Mouse (Mus musculus) embryonic stem cell, embryonic (primary cell): ENCODE data around the gene Trit1.

Source experiments
- CTCF ChIA-PET, 4 experiments: fragments of 300-600 bp in 2 of 4; fragments of 350-600 bp in 2 of 4; sonication (Branson Sonifier 250); formaldehyde crosslinking; loops; one replicate each; lab custom pipeline; 2022; ENCODE audit warnings: inconsistent platforms in 2 of 4; lab: Charles Lee
- POLR2A ChIA-PET, 4 experiments: fragments of 300-600 bp in 2 of 4; fragments of 350-600 bp in 2 of 4; sonication (Branson Sonifier 250); formaldehyde crosslinking; loops; one replicate each; lab custom pipeline; 2022; ENCODE audit warnings: antibody characterized with exemption in 4 of 4, inconsistent platforms in 1 of 4; lab: Charles Lee

The Trit1 gene

GRCm38 (mm10) chr4:123016451-123016957, at the start of gene Trit1:
Gene Trit1, plus strand, starts transcription at chr4:123016597.
- POLR2A ChIA-PET: interaction anchor here (0.5 to 7.8 kb wide), 33 partner anchors 9 to 269 kb away, joined by 3 to 190 read pairs (median 4); partner anchors contain the start of genes Mycl (in 3 of the 4), Cap1 (in 2 of the 4) and Ppie (in 2 of the 4)
- CTCF ChIA-PET: interaction anchor here (0.7 to 1.3 kb wide), 11 partner anchors 8 to 55 kb away, joined by 3 to 8 read pairs (median 4); partner anchors contain the start of gene Mycl (in 3 of the 4)

DNA sequence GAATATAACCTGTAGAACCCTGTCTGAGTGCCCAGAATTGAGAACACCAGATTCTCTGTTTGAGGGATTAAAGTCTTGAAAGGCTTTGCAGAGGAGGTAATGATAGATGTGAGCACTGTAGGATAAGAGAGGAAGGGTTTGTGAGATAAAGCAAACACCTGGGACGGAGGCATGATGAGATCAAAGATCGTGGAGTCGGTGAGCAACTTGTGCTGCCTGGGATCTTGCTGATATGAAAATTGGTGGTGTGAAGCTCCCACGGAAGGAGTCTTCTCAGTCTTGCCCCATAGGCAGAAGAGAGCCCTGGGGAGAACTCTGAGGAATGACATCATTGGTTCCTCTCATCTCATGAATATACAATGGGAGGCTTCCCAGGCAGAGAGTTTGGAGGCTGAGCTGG, 48.3 kb upstream of the Trit1 start:
- CTCF ChIA-PET: no interaction called here
- POLR2A ChIA-PET: interaction anchor here in 1 of 4 experiments (2.3 kb wide), 1 partner anchor 12 kb away, joined by 12 read pairs; no protein-coding TSS in a partner anchor

DNA sequence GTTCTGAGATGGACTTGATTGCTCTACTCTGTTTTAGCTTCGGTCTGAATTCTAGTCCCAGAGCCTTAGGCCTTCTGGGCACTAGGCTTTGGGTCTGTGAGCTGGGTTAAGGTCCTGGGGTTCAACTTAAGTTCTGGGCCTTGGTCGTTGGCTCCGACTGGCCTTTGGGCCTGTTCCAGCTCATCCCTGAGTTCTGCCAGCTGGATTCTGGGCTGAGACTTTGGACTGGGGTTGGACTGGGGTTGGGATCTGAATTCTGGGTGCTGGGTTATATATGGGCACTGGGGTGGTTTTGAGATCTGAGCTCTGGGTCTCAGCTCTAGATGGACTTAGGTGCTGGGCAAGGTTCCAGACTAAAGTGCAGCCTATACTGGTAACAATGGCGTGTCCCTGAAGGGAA, 45.2 kb upstream of the Trit1 start:
- ChIA-PET CTCF (interaction anchor here in 3 of 4 experiments (0.6 to 1.7 kb wide), 5 partner anchors 14 to 69 kb away, joined by 3 to 8 read pairs (median 3); no protein-coding TSS in a partner anchor), POLR2A (interaction anchor here in 3 of 4 experiments (0.6 to 2.5 kb wide), 7 partner anchors 9 to 169 kb away, joined by 3 to 13 read pairs (median 4); partner anchors contain the start of gene Ppie (in 1 of the 3))

- CTCF ChIA-PET: interaction anchor here in 3 of 4 experiments (0.7 to 1.7 kb wide), 4 partner anchors 10 to 58 kb away, joined by 3 to 6 read pairs (median 4); no protein-coding TSS in a partner anchor
- POLR2A ChIA-PET: interaction anchor here in 3 of 4 experiments (0.6 to 2.5 kb wide), 5 partner anchors 9 to 15 kb away, joined by 3 to 13 read pairs (median 5); no protein-coding TSS in a partner anchor
Observed at GRCm38 (mm10) chr4:122971646-122972045, 44.8 kb upstream of the Trit1 start.

DNA sequence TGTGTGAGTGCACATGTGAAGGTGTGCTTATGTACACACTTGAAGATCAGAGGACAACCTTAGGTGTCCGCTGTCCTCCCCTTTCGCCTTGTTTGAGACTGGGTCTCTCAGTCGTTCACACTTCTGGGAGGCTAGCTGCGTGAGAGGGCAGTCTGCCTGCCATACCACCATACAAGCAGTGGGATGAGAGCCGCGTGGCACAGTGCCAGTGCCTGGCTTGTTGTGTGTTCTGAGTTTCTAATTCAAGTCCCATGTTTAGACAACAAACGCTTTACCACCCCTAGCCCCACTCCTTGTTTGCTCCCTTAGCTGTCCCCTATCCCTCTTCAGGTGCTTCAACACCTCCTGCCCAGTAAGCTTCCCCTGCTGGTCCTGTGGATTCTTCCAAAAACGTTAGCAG, 44.3 kb upstream of the Trit1 start:
- CTCF ChIA-PET: interaction anchor here in 2 of 4 experiments (0.7 to 1.7 kb wide), 3 partner anchors 10 to 58 kb away, joined by 3 to 6 read pairs (median 4); no protein-coding TSS in a partner anchor
- POLR2A ChIA-PET: interaction anchor here in 1 of 4 experiments (1.9 to 2.5 kb wide), 2 partner anchors 9 to 10 kb away, joined by 13 read pairs; no protein-coding TSS in a partner anchor

- CTCF ChIA-PET: interaction anchor here in 2 of 4 experiments (0.6 to 1.4 kb wide), 3 partner anchors 10 to 34 kb away, joined by 3 to 7 read pairs (median 4); partner anchors contain the start of gene Mycl (in 1 of the 2)
- POLR2A ChIA-PET: no interaction called here
Observed at GRCm38 (mm10) chr4:122974976-122975520, 41.3 kb upstream of the Trit1 start.

DNA sequence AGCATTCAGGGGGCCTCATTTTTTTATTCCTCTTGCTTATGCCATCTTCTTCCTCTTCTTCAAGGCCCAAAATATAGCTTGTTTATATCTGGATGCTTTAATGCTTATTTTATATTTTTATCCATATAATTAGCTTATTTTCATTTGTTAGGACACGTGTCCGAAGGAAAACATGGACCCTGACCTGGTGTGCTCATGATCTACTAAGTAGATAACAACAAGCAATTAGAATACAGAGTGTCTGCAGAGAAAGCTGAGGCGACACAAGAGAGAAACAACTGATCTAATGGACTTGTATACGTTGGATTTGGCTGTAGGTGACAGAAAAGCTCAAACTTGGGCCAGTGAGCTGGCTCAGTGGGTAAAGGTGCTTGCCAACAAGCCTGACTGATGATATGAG, 39.5 kb upstream of the Trit1 start:
- ChIA-PET CTCF (interaction anchor here in 1 of 4 experiments (0.8 kb wide), 1 partner anchor 8 kb away, joined by 3 read pairs; no protein-coding TSS in a partner anchor), POLR2A (interaction anchor here in 2 of 4 experiments (0.9 to 3.7 kb wide), 3 partner anchors 10 to 42 kb away, joined by 3 to 17 read pairs (median 3); partner anchors contain the start of gene Mfsd2a (in 1 of the 2))

GRCm38 (mm10) chr4:122978850-122979249, 37.5 kb upstream of the Trit1 start:
- CTCF ChIA-PET: interaction anchor here in 3 of 4 experiments (0.6 to 1.3 kb wide), 5 partner anchors 16 to 66 kb away, joined by 3 to 6 read pairs (median 3); partner anchors contain the start of gene Mycl (in 1 of the 3)
- POLR2A ChIA-PET: interaction anchor here in 1 of 4 experiments (1.0 to 3.7 kb wide), 4 partner anchors 18 to 92 kb away, joined by 3 to 17 read pairs (median 4); partner anchors contain the start of gene Mfsd2a

DNA sequence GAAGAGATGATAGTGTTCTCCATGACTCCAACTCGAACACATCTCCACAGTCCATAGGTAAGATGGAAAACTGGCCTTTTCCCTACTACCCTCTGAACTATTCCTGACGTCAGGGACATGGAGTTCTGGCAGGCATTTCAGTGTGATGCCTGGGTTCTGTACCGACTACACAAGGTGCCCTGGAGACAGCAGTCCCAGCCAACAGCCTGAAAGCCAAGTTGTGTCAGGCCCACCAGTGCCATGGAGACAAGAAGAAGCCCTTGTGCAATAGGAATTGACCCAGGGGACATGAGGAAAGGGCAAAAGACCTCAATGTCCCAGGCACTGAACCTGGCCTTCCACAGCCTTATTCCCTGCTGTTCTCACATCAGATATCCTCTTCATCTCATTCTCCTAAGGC, 36.6 kb upstream of the Trit1 start:
- ChIA-PET POLR2A (interaction anchor here in 2 of 4 experiments (1.4 to 1.6 kb wide), 2 partner anchors 82 to 94 kb away, joined by 3 to 6 read pairs; partner anchors contain the start of gene Cap1 (in 1 of the 2)), CTCF (interaction anchor here in 2 of 4 experiments (0.5 to 1.1 kb wide), 3 partner anchors 15 to 103 kb away, joined by 3 to 5 read pairs (median 3); no protein-coding TSS in a partner anchor)

GRCm38 (mm10) chr4:122980684-122981083, 35.7 kb upstream of the Trit1 start:
- POLR2A ChIA-PET: interaction anchor here in 3 of 4 experiments (0.5 to 3.7 kb wide), 8 partner anchors 9 to 193 kb away, joined by 3 to 13 read pairs (median 4); partner anchors contain the start of genes Cap1 (in 1 of the 3) and Ppie (in 1 of the 3)
- CTCF ChIA-PET: interaction anchor here (0.5 to 5.5 kb wide), 6 partner anchors 14 to 259 kb away, joined by 3 to 30 read pairs (median 4); partner anchors contain the start of gene Mycl (in 1 of the 4)

DNA sequence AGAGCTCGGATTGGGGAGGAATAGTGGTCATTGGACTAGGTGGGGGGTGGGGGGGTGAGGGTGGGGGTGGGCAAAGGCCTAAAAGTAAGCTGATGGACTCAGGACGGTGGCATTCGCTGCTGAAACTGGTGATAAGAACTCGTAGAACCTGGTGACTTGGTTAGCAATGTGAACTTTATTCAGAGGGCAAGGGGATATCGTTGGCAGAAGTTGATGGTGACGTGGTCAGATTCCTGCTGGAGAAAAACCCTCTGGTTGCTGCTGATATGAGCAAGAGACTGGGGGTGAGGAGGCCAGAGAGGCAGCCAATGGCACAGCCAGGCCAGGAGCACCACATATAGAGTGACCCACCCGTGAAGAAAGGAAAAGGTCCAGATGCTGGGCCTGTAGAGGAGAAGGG, 35.2 kb upstream of the Trit1 start:
- ChIA-PET POLR2A (interaction anchor here in 3 of 4 experiments (0.6 to 3.7 kb wide), 11 partner anchors 9 to 159 kb away, joined by 3 to 13 read pairs (median 3); partner anchors contain the start of genes Cap1 (in 1 of the 3), Mycl (in 1 of the 3) and Ppie (in 1 of the 3)), CTCF (interaction anchor here (0.6 to 5.5 kb wide), 8 partner anchors 14 to 1938 kb away, joined by 3 to 30 read pairs (median 5); partner anchors contain the start of gene Mycl (in 2 of the 4))

DNA sequence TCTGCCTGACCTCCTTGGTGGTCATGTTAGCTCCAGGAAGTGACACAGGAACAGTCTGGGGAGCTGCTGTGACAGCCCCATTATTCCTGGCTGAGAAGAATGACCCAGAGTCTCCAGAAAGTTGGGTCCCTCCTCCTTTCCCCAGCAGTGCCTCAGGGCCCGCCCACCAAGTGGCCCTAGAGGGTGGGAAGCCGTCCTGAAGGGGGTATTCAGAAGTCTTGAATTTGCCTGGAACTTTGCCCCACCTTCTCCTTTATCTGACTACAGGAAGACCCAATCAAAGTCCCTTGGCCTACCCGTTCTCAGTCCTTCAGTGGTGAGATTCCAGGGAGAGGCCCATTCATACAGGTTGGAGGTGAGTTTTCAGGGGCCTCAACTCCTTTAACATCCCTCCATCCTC, 34.5 kb upstream of the Trit1 start:
- CTCF ChIA-PET: interaction anchor here in 3 of 4 experiments (0.5 to 5.5 kb wide), 9 partner anchors 10 to 1939 kb away, joined by 3 to 30 read pairs (median 4); partner anchors contain the start of gene Mycl (in 2 of the 3)
- POLR2A ChIA-PET: interaction anchor here in 3 of 4 experiments (0.6 to 3.7 kb wide), 11 partner anchors 10 to 153 kb away, joined by 3 to 13 read pairs (median 4); partner anchors contain the start of genes Cap1 (in 1 of the 3) and Mycl (in 1 of the 3)

GRCm38 (mm10) chr4:122982537-122982936, 33.9 kb upstream of the Trit1 start:
- ChIA-PET CTCF (interaction anchor here (0.7 to 5.5 kb wide), 9 partner anchors 13 to 174 kb away, joined by 4 to 48 read pairs (median 9); partner anchors contain the start of gene Mycl (in 3 of the 4)), POLR2A (interaction anchor here in 3 of 4 experiments (0.6 to 3.8 kb wide), 16 partner anchors 10 to 155 kb away, joined by 3 to 23 read pairs (median 4); partner anchors contain the start of genes Cap1 (in 2 of the 3), Mycl (in 2 of the 3) and Mfsd2a (in 1 of the 3))

- ChIA-PET CTCF (interaction anchor here (0.7 to 5.5 kb wide), 13 partner anchors 11 to 203 kb away, joined by 3 to 48 read pairs (median 6); partner anchors contain the start of gene Mycl (in 2 of the 4)), POLR2A (interaction anchor here in 3 of 4 experiments (0.6 to 3.8 kb wide), 14 partner anchors 9 to 302 kb away, joined by 3 to 23 read pairs (median 5); partner anchors contain the start of genes Cap1 (in 2 of the 3), Mycl (in 2 of the 3), Mfsd2a (in 1 of the 3) and Trit1 (in 1 of the 3))
Observed at GRCm38 (mm10) chr4:122983486-122984261, 32.7 kb upstream of the Trit1 start.

GRCm38 (mm10) chr4:122985110-122985509, 31.3 kb upstream of the Trit1 start:
- ChIA-PET CTCF (interaction anchor here (0.5 to 5.5 kb wide), 39 partner anchors 8 to 1777 kb away, joined by 3 to 48 read pairs (median 4); partner anchors contain the start of genes Mycl (in 3 of the 4), Mfsd2a (in 1 of the 4) and Trit1 (in 1 of the 4)), POLR2A (interaction anchor here (0.6 to 3.8 kb wide), 11 partner anchors 10 to 100 kb away, joined by 3 to 23 read pairs (median 4); partner anchors contain the start of gene Mycl (in 3 of the 4))

DNA sequence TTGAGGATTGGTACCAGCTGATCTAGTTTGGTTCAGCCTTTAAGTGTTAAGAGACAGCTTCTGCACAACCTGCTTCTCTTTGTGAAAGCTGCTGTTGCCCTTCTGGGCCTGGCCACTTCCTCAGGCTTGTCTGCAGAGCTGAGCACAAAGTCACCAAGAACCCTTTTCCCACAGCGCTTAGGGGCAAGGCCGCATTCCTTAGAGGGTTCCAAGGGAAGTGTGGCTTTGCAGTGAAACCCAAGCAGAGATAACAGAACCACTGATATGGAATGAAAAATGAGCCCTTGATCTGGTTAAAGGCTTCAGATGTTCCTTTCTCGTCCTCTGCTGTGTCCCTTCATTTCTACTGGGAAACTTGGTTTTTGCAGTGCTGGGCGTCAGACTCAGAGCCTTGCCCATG, 29.0 kb upstream of the Trit1 start:
- ChIA-PET POLR2A (interaction anchor here in 1 of 4 experiments (0.5 to 1.1 kb wide), 3 partner anchors 8 to 11 kb away, joined by 3 read pairs; partner anchors contain the start of gene Mycl), CTCF (interaction anchor here in 3 of 4 experiments (1.1 to 5.5 kb wide), 8 partner anchors 8 to 84 kb away, joined by 3 to 48 read pairs (median 4); partner anchors contain the start of gene Mycl (in 2 of the 3))
